Mouse (Mus musculus): ENCODE results near the gene Bud13. TPM values are rescaled to one million over a fixed set of nuclear protein-coding genes. Genes with fewer than 3 reads are reported as not detected.

Bud13 gene
- polyA plus RNA-seq, 1 experiment from 2014 or later: 22.5 TPM

DNA sequence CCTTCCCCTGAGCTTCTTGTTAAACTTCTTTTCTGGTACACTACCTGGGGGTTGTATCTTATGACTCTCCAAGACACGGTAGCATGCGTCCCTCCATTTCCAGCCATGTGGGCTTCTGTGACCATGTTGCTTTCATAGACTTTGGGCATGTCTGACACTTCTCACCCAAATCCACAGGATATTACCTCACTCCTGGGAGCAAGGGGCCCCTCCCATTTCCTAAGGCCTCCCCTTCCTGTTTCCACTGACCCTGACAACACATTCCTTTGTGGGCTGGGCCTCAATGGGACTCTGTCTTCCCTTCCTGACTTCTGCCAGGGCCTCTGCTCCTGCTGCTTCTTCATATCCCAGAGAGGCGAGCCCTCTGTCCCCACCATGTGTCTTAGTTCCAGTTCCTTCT is 25.3 kb upstream of the Bud13 start:
- no peak overlapping the region for H3K4me3 ChIP-seq
- H3K27ac ChIP-seq: no peak overlapping the region
- H3K4me1 ChIP-seq: no peaks in the 10 kb centered on the region
- H3K9me3 ChIP-seq (replicated peaks): no peaks in the 10 kb centered on the region
- no peak overlapping the region for H3K4me2 ChIP-seq (replicated peaks)
- H3K9ac ChIP-seq: no peak overlapping the region
- 83% methylated on average over 3 of the region's 3 CpGs for WGBS
- no peak for ATAC-seq (ENCODE audit: low FRiP score)
- H3K36me3 ChIP-seq: no peaks in the 10 kb centered on the region
- H3K27me3 ChIP-seq: peaks cover 3% of the 10 kb centered on the region; the same call in 1 of the 2 replicates

DNA sequence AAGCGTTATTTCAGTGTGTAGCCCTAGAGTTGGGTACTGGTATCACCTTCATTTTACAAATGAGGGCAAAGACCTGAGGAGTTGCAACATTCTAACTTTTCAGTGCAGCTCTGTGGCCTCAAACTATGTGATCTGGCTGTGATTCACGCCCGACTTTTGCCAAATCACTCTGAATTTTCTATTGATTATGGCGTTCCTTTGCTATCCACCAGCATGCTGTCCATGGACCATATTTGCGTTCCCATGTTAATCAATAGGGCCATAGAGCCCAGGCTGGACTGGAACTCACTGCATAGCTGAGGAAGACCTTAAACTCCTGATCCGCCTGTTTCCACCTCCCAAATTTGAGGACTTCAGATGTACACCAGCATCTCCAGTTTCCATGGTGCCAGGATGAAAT is 23.7 kb upstream of the Bud13 start:
- 88% methylated on average over 6 of the region's 6 CpGs for WGBS
- Histone ChIP-seq H3K4me3 (no peak overlapping the region), H3K27me3 (no peaks in the 10 kb centered on the region), H3K27ac (no peak overlapping the region), H3K36me3 (no peaks in the 10 kb centered on the region), H3K9ac (no peak overlapping the region), H3K4me1 (no peaks in the 10 kb centered on the region), H3K9me3 (replicated peaks) (no peaks in the 10 kb centered on the region), H3K4me2 (replicated peaks) (no peak overlapping the region)
- no peak for ATAC-seq (ENCODE audit: low FRiP score)

DNA sequence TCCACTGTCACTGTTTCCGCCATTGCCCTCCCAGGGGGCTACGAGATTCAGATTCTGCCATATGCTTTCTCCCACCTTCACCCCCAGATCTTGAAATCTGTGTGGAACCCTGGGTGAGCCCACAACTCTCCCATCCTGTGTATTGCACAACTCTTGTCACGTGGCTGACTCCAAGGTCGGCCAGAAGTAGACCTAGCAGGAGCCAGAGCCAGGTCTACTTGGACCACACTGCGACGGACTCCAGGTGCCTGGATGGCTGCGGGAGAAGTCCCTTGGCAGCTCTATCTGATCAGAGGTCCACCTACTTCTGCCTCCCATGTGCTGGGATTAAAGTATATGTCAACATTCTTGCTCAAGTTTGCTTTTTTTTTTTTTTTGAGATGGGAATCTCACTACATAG is 21.7 kb upstream of the Bud13 start:
- Histone ChIP-seq H3K9ac (no peak overlapping the region), H3K9me3 (replicated peaks) (no peaks in the 10 kb centered on the region), H3K27me3 (no peaks in the 10 kb centered on the region), H3K4me3 (no peak overlapping the region), H3K4me1 (no peaks in the 10 kb centered on the region), H3K36me3 (no peaks in the 10 kb centered on the region), H3K27ac (no peak overlapping the region), H3K4me2 (replicated peaks) (no peak overlapping the region)
- WGBS: 88% methylated on average over 7 of the region's 7 CpGs
- ATAC-seq (ENCODE audit: low FRiP score): no peak

GRCm38 (mm10) chr9:46268343-46268873 is 14.4 kb upstream of the Bud13 start, which contains the start of gene Apoa5:
Gene Apoa5, plus strand, starts transcription at chr9:46268633.
- Histone ChIP-seq H3K9me3 (replicated peaks) (no peaks in the 10 kb centered on the region), H3K36me3 (no peaks in the 10 kb centered on the region), H3K9ac (no peak within 1 kb of the TSS), H3K4me2 (replicated peaks) (no peak within 1 kb of the TSS), H3K4me1 (peaks cover 4% of the 10 kb centered on the region), H3K27ac (no peak within 1 kb of the TSS), H3K27me3 (peaks cover 25% of the 10 kb centered on the region), H3K4me3 (no peak within 1 kb of the TSS)
- WGBS: 60% methylated on average over 7 of the region's 7 CpGs
- ATAC-seq (ENCODE audit: low FRiP score): no peak

GRCm38 (mm10) chr9:46269125-46269524 is 13.7 kb upstream of the Bud13 start:
- WGBS: 80% methylated on average over 5 of the region's 5 CpGs
- peaks cover 25% of the 10 kb centered on the region for H3K27me3 ChIP-seq
- no peak overlapping the region for H3K27ac ChIP-seq

DNA sequence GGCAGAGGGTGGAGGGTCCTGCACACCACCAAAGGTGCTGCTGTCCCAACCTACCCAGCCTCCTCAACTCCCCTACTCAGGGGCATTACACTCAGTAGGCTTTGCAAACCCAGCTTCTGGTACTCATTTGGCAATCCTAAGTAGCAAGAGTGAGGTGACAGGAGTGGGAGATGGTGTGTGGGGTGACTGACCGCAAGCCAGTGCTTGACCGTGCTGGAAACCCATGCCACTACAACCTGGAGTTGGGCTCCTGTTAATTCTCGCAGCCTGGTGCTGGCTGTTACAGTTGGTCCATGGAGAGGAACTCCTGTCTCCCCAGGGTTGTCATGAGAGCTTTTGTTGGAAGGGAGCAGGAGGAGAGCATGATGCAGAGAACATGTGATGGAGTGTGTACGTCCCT is 12.0 kb upstream of the Bud13 start:
- Histone ChIP-seq H3K36me3 (peaks cover 9% of the 10 kb centered on the region), H3K4me3 (no peak overlapping the region), H3K9me3 (replicated peaks) (no peaks in the 10 kb centered on the region), H3K4me2 (replicated peaks) (no peak overlapping the region), H3K27me3 (peaks cover 25% of the 10 kb centered on the region), H3K4me1 (peaks cover 15% of the 10 kb centered on the region), H3K9ac (no peak overlapping the region), H3K27ac (no peak overlapping the region)
- 94% methylated on average over 4 of the region's 4 CpGs for WGBS
- no peak for ATAC-seq (ENCODE audit: low FRiP score)

More at GRCm38 (mm10) chr9:46269125-46269524, 13.7 kb upstream of the Bud13 start:
- ATAC-seq (ENCODE audit: low FRiP score): no peak
- Histone ChIP-seq H3K4me3 (no peak overlapping the region), H3K36me3 (no peaks in the 10 kb centered on the region), H3K4me1 (peaks cover 11% of the 10 kb centered on the region), H3K4me2 (replicated peaks) (no peak overlapping the region), H3K9me3 (replicated peaks) (no peaks in the 10 kb centered on the region), H3K9ac (no peak overlapping the region)

DNA sequence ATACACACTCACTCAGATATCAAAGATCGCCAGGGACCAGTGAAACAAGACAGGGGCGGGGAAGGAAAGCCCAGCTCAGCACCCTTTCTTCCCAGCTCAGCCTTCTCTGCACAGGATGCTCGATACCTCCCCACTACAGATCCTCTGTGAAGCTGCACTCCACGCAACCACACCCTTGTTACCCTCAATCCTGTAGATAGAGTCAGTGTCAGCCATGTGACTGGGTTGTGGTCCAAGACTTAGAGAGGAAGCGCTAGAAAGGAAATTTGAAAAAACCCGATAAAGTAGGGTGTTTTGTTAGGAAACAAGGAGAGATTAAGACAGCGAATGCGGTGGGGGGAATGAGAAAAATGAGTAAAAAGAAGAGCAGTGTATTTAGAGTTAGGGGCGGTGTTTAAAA is 10.7 kb upstream of the Bud13 start:
- H3K4me3 ChIP-seq: no peak overlapping the region
- peaks cover 25% of the 10 kb centered on the region for H3K27me3 ChIP-seq
- no peak overlapping the region for H3K27ac ChIP-seq
- no peaks in the 10 kb centered on the region for H3K9me3 ChIP-seq (replicated peaks)
- H3K9ac ChIP-seq: no peak overlapping the region
- 90% methylated on average over 9 of the region's 9 CpGs for WGBS
- peaks cover 22% of the 10 kb centered on the region for H3K36me3 ChIP-seq
- peak overlapping the region; percentile 99; the same call in 1 of the 2 replicates for H3K4me2 ChIP-seq (replicated peaks)
- H3K4me1 ChIP-seq: peaks cover 15% of the 10 kb centered on the region
- no peak for ATAC-seq (ENCODE audit: low FRiP score)

- Histone ChIP-seq H3K9ac (peak within 1 kb of the TSS; percentile 78), H3K27me3 (peaks cover 25% of the 10 kb centered on the region), H3K4me2 (replicated peaks) (peak within 1 kb of the TSS; percentile 99), H3K4me1 (peaks cover 15% of the 10 kb centered on the region), H3K27ac (peak within 1 kb of the TSS; percentile 5), H3K9me3 (replicated peaks) (no peaks in the 10 kb centered on the region), H3K4me3 (peak within 1 kb of the TSS; percentile 91), H3K36me3 (peaks cover 29% of the 10 kb centered on the region)
- ATAC-seq (ENCODE audit: low FRiP score): peak; percentile 93
- WGBS: 5% methylated on average over 45 of the region's 45 CpGs
These were observed 9.9 kb upstream of the Bud13 start, which contains the start of gene Zpr1 for GRCm38 (mm10) chr9:46272677-46273454. Gene Zpr1, plus strand, starts transcription at chr9:46273064.

GRCm38 (mm10) chr9:46274494-46274893 is 8.3 kb upstream of the Bud13 start:
- no peak overlapping the region for H3K4me3 ChIP-seq
- H3K36me3 ChIP-seq: peaks cover 42% of the 10 kb centered on the region
- 93% methylated on average over 9 of the region's 9 CpGs for WGBS
- H3K27me3 ChIP-seq: peaks cover 20% of the 10 kb centered on the region
- no peaks in the 10 kb centered on the region for H3K9me3 ChIP-seq (replicated peaks)
- H3K4me1 ChIP-seq: peaks cover 15% of the 10 kb centered on the region
- ATAC-seq (ENCODE audit: low FRiP score): no peak
- no peak overlapping the region for H3K4me2 ChIP-seq (replicated peaks)
- no peak overlapping the region for H3K9ac ChIP-seq
- no peak overlapping the region for H3K27ac ChIP-seq

DNA sequence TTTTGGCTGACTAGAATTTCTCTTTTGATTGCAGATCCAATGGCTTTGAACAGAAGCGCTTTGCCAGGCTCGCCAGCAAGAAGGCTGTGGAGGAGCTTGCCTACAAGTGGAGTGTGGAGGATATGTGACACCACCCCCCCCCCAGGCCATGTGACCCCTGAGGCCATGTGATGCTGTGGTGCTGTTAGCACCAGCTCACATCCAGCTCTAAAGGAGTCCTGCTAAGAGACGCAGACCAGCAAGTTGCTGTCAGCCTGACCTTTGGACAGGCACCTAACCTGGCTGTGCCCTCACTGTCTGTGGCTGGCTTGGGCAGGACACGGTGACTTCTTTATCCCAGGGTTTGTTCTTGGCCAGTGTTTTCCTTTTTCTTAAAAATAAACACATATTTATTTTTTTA is 15.6 kb downstream of the Bud13 start:
- no peak overlapping the region for H3K27ac ChIP-seq
- H3K9ac ChIP-seq: no peak overlapping the region
- no peaks in the 10 kb centered on the region for H3K4me1 ChIP-seq
- no peaks in the 10 kb centered on the region for H3K9me3 ChIP-seq (replicated peaks)
- H3K4me3 ChIP-seq: no peak overlapping the region
- 89% methylated on average over 4 of the region's 4 CpGs for WGBS
- no peaks in the 10 kb centered on the region for H3K27me3 ChIP-seq
- no peak overlapping the region for H3K4me2 ChIP-seq (replicated peaks)
- no peak for ATAC-seq (ENCODE audit: low FRiP score)
- H3K36me3 ChIP-seq: peaks cover 54% of the 10 kb centered on the region

DNA sequence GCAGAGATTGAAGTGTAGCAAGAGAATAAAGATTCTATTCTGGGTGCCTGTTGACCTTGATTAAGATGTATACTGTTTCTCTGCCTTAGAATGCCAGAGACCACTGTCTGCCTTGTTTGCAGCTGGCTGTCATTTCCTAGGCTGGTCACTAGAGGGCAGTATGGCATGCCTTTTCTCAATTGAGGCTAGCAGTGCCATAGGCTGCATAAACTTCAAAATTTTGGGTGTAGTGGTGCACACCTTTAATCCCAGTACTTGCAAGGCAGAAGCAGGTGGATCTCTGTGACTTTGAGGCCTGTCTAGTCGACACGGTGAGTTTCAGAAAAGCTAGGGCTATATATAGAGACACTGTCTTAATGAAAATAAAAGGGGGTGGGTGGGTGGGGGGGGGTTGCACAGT is 19.3 kb downstream of the Bud13 start:
- no peak for ATAC-seq (ENCODE audit: low FRiP score)
- H3K4me2 ChIP-seq (replicated peaks): no peak overlapping the region
- no peaks in the 10 kb centered on the region for H3K9me3 ChIP-seq (replicated peaks)
- peaks cover 23% of the 10 kb centered on the region for H3K36me3 ChIP-seq
- no peak overlapping the region for H3K27ac ChIP-seq
- H3K4me3 ChIP-seq: no peak overlapping the region
- H3K9ac ChIP-seq: no peak overlapping the region
- no peaks in the 10 kb centered on the region; the same call in 1 of the 2 replicates for H3K27me3 ChIP-seq
- WGBS: 8% methylated on average over 2 of the region's 2 CpGs
- 0 out of 2 replicates have a peak, but pooled peaks cover 2% of the 10 kb centered on the region for H3K4me1 ChIP-seq

DNA sequence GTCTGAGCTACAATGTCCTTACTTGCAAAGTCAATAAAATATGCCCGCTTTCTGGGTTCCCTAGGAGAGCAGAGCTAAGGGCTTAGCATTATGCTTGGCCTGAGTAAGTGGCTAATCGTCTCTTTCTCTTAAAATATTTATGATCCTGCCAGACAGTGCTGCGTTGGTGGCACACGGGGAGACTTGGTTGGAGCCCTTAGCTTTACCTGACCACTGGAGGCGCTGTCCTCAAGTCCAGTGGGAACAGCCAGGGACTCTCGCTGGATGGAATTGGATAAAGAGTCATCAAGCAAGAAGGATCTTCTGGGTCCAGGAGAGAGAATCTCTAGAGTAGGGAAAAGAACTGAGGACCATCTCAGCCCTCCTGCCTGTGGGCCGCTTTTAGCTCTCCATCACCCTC is 26.3 kb downstream of the Bud13 start:
- Histone ChIP-seq H3K36me3 (no peaks in the 10 kb centered on the region), H3K27ac (no peak overlapping the region), H3K9ac (no peak overlapping the region), H3K4me2 (replicated peaks) (no peak overlapping the region), H3K27me3 (no peaks in the 10 kb centered on the region; the same call in none of the 2 replicates), H3K4me1 (peaks cover 15% of the 10 kb centered on the region; the same call in 1 of the 2 replicates), H3K4me3 (no peak overlapping the region), H3K9me3 (replicated peaks) (no peaks in the 10 kb centered on the region)
- 0 out of 2 replicates have a peak, but pooled peaks have one; percentile 6 for ATAC-seq (ENCODE audit: low FRiP score)
- WGBS: 15% methylated on average over 7 of the region's 7 CpGs
